Mouse (Mus musculus): ENCODE results near the gene Bax.
"Not testable (repeated sequence)": the region's sequence is repeated elsewhere in the genome, so short reads cannot be mapped to it uniquely, and the experiment has no call there.

The Bax gene

GRCm38 (mm10) chr7:45481374-45481927, 14.8 kb upstream of the Bax start, which contains the start of gene Tulp2:
TSS of gene Tulp2 (plus strand) at chr7:45481877.
- no peak for DNase-seq (ENCODE audit: low spot score)

DNA sequence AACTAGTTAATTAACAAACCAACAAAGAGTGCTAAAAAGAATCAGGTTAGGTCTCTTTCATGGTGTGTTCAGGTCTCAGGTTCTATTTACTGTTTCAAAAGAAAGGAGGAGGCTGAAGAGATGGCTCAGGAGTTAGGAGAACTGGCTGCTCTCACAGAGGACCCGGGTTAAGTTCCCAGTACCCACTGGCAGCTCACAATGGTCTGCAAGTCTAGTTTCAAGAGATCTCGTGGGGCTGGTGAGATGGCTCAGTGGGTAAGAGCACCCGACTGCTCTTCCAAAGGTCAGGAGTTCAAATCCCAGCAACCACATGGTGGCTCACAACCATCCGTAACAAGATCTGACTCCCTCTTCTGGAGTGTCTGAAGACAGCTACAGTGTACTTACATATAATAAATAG, 13.6 kb upstream of the Bax start:
- DNase-seq (ENCODE audit: low spot score) = not testable (repeated sequence)

DNA sequence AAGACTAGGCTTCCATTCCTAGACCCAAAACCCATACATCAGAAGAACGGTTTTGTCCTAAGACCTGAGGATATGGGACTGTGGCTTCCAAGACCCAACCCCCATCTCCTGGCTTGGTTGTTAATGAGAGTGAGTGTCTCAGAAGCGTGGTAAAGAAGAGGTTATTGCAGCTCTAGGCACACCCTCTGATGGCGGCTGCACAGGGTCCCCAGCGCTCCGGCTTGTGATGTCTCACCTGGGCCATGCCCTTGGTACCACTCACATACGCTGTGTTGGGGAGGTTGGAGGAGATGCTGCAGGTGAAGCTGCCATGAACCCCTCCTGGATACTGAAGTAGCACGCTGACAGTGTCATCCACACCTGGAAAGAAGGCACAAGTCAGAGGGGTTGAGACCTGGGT, 12.1 kb upstream of the Bax start:
- DNase-seq (ENCODE audit: low spot score) = no peak

DNA sequence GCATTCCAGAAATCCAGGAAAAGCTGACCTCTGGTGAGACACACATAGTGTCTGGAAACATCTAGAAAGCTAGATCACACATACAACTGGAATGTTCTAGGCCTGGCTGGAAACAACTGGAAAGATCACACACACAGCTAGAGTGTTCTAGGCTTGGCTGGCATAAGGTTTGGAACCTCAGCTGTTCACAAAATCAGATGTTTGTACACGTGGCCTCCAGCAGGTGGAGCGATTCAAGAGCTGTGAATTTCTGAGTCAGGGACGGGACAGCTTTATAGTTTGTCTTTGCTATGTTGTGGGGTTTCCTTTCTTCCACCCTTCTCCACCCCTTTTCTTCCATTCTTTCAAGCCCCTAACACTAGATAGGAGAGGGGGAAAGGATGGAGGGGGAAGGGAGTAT, 10.3 kb upstream of the Bax start:
- peak; percentile 59 for DNase-seq (ENCODE audit: low spot score)

DNA sequence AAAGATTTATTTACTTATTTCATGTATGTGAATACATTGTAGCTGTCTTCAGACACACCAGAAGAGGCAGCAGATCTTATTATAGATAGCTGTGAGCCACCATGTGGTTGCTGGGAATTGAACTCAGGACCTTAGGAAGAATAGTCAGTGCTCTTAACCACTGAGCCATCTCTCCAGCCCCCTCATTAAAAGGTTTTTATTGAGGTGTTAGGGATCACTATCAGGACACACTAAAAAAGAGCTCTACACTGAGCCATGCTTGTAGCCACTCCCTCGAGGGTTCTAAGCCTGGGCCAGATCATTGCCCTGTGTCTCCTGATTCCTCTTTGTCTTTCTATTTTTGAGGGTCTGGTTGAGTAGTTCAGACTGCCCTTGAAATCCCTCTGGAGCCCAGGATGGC, 9.8 kb upstream of the Bax start:
- DNase-seq (ENCODE audit: low spot score) = no peak

DNA sequence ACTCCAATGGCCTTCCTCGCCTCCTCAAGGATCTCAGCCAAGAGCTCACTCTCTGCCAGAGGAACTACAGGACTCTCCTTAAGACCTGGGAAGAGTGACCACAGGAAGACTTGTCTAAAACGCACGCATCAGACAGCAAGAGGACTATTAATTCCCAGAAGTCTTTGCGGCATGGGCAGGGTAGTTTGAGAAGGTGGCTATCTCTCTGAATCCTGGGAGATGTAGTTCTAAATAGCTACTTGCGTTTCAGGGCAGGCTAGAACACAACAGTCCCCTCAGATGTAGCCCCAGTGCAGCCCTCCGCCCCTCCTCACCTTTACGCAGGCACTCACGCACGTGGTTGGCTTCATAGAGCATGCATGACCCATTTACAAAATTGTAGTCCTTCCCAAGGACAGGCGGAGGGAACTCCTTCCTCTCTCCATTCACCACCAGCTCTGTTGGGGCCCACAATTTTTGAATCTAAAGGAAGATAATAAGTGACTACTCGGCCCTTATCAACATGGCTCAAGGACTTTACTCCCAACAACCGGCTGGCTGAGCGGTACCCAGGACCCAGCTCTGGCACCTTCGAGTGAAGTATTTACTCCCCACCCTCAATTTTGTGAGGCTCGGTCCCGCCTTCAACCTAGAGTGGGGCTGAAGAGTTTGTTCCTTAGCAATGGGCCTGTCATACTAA, 8.7 kb upstream of the Bax start:
- no peak for DNase-seq (ENCODE audit: low spot score)

GRCm38 (mm10) chr7:45470869-45471268, 4.2 kb upstream of the Bax start:
- no peak for DNase-seq (ENCODE audit: low spot score)

DNA sequence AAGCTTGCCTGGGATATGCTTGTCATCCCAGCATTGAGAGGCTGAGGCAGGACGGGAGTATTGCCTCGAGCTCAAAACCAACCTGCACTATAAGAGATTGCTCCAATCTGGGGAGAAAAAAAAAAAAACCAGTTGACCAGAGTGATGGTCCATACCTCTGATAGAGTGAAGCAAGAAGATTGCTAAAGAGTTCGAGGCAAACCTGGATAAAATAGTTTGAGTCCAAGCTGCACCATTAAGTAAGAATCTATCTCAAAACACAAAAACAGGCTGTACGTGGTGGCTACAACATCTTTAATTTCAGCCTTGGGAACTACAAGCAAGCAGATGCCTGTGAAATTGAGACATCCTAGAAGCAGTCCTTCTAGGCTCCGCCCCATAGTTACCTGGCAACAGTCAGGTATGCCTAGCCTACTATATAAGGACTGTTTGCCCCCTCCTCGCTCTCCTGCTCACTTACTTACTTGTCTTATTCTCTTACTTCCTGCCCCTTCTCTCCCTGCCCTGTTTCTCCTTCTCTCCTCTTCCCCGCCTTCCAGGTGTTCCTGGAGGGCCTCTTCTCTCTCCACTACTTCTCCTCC, 482 bp upstream of the Bax start:
- DNase-seq (ENCODE audit: low spot score) = no peak

DNA sequence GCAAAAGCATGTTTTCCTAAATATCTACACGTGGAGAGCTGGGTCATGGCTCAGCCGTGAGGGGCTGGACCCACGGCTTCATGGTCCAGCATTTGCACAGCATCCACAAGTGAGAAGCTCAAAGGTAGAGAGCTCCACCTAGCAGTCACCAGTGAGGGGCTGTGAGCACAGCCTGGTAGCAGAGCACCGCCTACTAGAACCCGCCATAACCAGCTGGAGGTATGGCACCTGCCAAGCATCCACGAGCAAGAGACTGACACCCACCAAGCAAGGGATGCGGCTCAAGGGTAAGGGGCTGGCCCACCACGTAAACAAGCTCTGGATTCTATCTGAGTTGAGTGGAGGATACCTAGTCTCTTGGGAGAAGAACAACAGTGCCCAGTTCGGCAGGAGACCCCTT, 1.1 kb downstream of the Bax start:
- no peak for DNase-seq (ENCODE audit: low spot score)

GRCm38 (mm10) chr7:45465112-45465511, 1.6 kb downstream of the Bax start:
- DNase-seq (ENCODE audit: low spot score) = no peak

DNA sequence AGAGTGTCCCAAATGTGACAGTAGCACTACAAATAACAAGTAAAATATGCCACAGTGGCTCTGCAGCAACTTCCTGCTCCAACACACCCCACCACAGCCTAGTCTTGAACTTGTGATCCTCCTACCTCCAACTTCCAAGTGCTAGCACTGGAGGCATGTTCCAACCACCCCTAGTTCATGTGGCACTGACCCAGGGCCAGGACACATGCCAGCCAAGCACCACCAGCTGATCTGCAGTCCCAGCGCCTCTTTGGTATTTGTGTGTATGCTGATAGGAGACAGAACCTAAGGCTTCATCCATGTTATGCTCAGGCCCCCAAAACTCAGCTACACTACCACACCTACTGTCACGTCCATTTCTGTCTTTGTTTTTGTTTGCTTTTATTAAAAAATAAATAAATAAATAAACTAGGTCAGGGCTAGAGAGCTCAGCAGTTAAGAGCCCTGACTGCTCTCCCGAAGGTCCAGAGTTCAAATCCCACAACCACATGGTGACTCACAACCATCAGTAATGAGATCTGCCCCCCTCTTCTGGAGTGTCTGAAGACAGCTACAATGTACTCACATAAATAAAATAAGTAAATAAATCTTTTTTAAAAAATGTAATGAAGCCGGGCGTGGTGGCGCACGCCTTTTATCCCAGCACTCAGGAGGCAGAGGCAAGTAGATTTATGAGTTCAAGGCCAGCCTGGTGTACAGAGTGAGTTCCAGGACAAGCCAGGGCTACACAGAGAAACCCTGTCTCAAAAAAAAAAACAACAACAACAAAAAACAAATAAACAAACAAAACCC, 2.5 kb downstream of the Bax start:
- DNase-seq (ENCODE audit: low spot score) = no peak

DNA sequence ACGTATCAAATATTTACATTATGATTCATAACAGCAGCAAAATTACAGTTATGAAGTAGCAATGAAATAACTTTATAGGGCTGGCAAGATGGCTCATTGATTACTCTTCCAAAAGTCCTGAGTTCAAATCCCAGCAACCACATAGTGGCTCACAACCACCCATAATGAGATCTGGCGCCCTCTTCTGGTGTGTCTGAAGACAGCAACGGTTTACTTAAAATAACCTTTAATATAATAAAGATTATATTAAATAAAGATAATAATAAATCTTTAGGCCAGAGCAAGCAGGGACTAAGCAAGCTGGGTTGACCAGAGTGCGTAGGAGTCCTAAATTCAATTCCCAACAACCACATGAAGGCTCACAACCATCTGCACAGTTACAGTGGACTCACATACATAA, 3.8 kb downstream of the Bax start:
- not testable (repeated sequence) for DNase-seq (ENCODE audit: low spot score)

DNA sequence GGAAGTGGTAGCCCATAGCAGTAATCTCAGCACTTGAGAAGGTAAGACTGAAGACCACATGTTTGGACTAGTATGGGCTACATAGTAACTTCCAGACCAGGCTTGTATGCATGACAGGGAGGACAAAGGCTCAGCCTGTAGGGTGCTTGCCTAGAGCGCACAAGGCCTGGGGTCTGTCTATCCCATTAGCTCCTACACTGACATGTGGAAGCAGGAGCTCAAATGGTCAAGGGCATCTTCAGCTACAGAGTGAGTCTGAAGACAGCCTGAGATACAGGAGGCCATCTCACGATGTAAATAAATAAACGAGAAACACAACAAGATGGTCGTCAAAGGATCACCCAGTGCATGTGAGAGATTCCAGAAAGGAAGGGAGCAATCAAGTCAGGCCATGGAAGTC, 4.4 kb downstream of the Bax start:
- no peak for DNase-seq (ENCODE audit: low spot score)

- DNase-seq (ENCODE audit: low spot score) = no peak
Measured at GRCm38 (mm10) chr7:45461781-45462180, 4.9 kb downstream of the Bax start.

DNA sequence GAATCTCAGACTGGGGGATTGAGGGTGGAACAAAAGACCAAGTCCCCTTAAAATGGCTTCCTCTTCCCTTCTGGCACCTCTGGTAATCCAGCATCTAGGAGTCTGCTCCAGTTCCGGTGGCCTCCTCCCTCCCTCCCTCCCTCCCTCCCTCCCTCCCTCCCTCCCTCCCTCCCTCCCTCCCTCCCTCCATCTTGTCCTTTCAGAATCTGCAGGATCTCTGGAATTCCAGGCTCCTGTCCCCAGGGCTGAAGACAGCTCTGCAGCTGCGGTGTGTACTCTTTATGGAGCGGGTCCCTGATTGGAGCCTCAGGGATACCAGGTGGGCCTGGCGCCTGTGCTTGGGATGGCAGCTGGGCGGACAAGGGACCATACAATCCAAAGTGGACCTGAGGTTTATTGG, 5.4 kb downstream of the Bax start:
- DNase-seq (ENCODE audit: low spot score) = no peak

DNA sequence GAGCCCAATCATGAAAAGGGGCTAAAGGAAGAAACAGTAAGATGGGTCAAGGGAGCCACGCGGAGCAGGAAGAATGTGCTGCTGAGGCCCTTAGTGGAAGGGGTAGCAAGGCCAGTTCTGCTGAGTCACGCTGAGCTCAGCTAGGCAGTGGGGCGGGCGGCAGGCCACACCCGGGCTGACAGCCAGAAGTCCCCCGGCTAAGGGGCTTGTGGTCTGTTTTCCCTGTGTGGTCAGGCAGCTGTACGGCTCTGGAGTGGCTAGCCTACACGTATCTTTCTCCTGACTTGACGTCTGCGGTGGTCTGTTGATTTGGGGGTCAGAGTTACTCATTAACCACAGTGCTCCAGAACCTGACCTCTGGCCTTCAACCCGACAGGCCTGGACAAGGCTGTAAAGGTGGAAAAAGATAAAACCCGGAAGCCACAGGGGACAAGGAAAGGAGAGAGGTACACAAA, 5.8 kb downstream of the Bax start:
- peak; percentile 70 for DNase-seq (ENCODE audit: low spot score)

DNA sequence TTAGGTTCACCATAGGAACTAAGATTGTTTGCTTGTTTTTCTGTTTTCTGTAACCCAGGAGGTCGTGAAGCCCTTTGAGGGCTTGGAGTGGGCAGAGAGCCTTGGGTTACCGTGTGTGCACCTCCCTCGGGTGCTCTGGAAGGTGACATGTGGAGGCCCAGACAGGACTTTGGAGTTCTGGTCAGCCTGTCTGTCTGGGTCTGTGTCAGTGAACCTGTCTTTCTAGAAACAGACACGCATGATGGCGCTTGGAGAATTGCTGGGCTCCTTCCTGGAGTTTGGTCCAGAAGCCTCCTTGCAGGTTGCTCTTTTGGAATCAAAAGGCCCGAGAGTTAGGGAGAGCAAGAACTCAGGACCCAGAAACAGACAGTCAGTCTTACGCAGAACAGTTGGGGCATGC, 6.3 kb downstream of the Bax start:
- no peak for DNase-seq (ENCODE audit: low spot score)

DNA sequence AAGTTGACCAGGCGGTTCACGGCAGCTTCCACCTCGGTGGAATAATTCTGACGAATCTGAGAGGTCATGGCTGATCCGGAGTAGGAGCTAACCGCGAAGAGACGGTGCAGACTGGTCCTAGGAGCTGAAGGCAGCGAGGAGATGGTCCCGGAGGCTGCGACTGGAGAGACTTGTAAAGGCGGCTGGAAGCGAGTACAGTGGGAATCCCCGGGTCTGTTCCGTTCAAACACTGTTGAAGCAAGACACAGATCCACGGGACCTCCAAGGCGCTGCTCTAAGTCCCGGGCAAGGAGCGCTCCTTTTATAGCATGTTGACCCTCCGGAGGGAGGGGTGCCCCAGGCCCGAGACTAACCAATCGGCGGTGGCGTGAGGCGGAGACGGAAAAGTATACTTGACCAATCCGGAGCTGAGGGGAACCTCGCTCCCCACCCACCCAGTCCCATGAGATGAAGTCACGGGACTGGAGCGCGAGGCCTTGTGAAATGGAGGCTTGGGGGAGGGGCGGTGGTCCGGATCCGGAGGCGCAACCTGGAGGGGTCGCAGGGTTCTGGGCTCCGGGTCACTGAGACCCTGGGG, 7.0 kb downstream of the Bax start, which contains the start of gene Ftl1:
Gene Ftl1, minus strand, starts transcription at position 321 of the 577 bp plus-strand sequence.
- DNase-seq (ENCODE audit: low spot score) = peak; percentile 81

GRCm38 (mm10) chr7:45458748-45459563, 7.7 kb downstream of the Bax start:
- peak; percentile 69 for DNase-seq (ENCODE audit: low spot score)

GRCm38 (mm10) chr7:45457204-45458060, 9.3 kb downstream of the Bax start:
- DNase-seq (ENCODE audit: low spot score) = no peak
